Mouse (Mus musculus): ENCODE data around the gene Rorc. TPM values are rescaled to one million over a fixed set of nuclear protein-coding genes. Genes with fewer than 3 reads are reported as not detected.

The Rorc gene
- polyA plus RNA-seq, 1 experiment from 2014 or later, result 0.14 TPM

DNA sequence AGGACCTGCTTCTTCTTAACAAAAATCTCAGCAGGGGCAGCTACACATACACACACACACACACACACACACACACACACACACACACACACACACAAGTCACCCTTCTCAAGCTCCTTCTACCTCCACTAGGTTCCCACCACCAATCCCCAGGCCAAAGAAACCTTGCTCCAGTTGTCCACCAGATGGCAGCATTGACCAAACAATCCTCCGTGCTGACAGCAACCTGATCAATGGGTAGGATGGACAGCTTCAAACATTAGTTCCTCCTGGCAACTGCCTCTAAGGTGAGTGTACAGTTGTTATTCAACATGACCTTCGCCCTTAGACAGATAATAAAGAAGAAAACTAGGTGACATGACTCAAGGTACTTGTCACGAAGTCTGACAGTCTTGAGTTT is 5.8 kb upstream of the Rorc start:
- no peak overlapping the region for H3K4me3 ChIP-seq
- no peaks in the 10 kb centered on the region for H3K36me3 ChIP-seq
- peak; percentile 85 for DNase-seq (ENCODE audit: low spot score)
- peaks cover 4% of the 10 kb centered on the region; the same call in 1 of the 2 replicates for H3K9me3 ChIP-seq (replicated peaks)
- peaks cover 25% of the 10 kb centered on the region for H3K4me1 ChIP-seq
- H3K27me3 ChIP-seq (ENCODE audit: low read depth, poor library complexity, severe bottlenecking), result peaks cover 54% of the 10 kb centered on the region
- WGBS, result 22% methylated on average over 3 of the region's 3 CpGs
- no peak overlapping the region for H3K27ac ChIP-seq (replicated peaks)

GRCm38 (mm10) chr3:94367511-94367910 is 5.1 kb upstream of the Rorc start:
- H3K4me3 ChIP-seq, result no peak overlapping the region
- WGBS, result 84% methylated on average over 6 of the region's 6 CpGs
- H3K4me1 ChIP-seq, result peaks cover 23% of the 10 kb centered on the region

GRCm38 (mm10) chr3:94368631-94369030 is 4.0 kb upstream of the Rorc start:
- DNase-seq (ENCODE audit: low spot score), result no peak
- 71% methylated on average over 6 of the region's 6 CpGs for WGBS
- no peak overlapping the region for H3K4me3 ChIP-seq
- no peaks in the 10 kb centered on the region for H3K36me3 ChIP-seq
- H3K27me3 ChIP-seq (ENCODE audit: low read depth, poor library complexity, severe bottlenecking), result peaks cover 54% of the 10 kb centered on the region
- peaks cover 28% of the 10 kb centered on the region for H3K4me1 ChIP-seq
- H3K27ac ChIP-seq (replicated peaks), result no peak overlapping the region
- H3K9me3 ChIP-seq (replicated peaks), result no peaks in the 10 kb centered on the region

More at GRCm38 (mm10) chr3:94367511-94367910, 5.1 kb upstream of the Rorc start:
- Histone ChIP-seq H3K36me3 (no peaks in the 10 kb centered on the region), H3K9me3 (replicated peaks) (peaks cover 4% of the 10 kb centered on the region; the same call in 1 of the 2 replicates), H3K27ac (replicated peaks) (no peak overlapping the region), H3K27me3 (ENCODE audit: low read depth, poor library complexity, severe bottlenecking) (peaks cover 54% of the 10 kb centered on the region)
- no peak for DNase-seq (ENCODE audit: low spot score)

DNA sequence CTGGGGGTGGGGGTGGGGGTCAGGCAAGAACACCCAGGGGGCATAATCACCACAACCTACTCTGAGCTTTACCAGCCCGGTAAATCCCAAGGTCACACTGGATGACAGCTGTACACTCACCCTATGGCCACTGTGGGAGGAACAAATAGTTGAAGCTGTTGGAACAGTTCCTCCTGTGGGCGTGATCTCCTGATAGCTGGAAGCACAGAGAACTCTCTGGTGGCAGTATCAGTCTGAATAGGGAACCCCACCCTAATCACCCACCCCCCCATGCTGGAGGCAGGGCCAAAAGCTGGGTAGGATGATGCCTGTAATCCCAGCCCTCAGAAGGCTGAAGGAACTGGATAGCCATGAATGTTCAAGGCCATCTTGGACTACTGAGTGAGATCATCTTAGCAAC is 2.9 kb upstream of the Rorc start:
- 61% methylated on average over 2 of the region's 2 CpGs for WGBS
- no peaks in the 10 kb centered on the region for H3K9me3 ChIP-seq (replicated peaks)
- DNase-seq (ENCODE audit: low spot score), result no peak
- no peak overlapping the region for H3K4me3 ChIP-seq
- no peak overlapping the region for H3K27ac ChIP-seq (replicated peaks)
- peaks cover 28% of the 10 kb centered on the region for H3K4me1 ChIP-seq
- H3K27me3 ChIP-seq (ENCODE audit: low read depth, poor library complexity, severe bottlenecking), result peaks cover 53% of the 10 kb centered on the region
- no peaks in the 10 kb centered on the region for H3K36me3 ChIP-seq

DNA sequence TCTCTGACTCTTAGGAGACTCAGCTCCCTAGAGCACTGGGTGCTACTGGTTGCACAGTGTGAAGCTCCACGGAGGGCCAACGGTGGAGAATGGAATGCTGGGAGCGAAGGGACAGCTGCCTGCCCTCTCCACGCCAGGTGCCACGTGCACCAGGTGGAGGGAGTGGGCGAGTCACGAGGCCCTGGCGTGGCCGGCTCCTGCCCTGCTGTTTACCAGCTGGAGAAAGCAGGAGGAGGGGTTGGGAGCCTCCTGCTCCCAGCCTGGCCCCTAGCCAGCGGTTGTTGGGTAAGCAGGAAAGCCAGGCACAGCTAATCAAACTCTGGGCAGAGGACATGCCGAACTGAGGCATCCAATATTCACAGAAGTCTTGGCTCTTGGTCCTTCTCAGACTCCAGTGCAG is 957 bp upstream of the Rorc start:
- no peak overlapping the region for H3K4me3 ChIP-seq
- no peaks in the 10 kb centered on the region for H3K9me3 ChIP-seq (replicated peaks)
- no peak for DNase-seq (ENCODE audit: low spot score)
- no peaks in the 10 kb centered on the region for H3K36me3 ChIP-seq
- peaks cover 45% of the 10 kb centered on the region for H3K27me3 ChIP-seq (ENCODE audit: low read depth, poor library complexity, severe bottlenecking)
- 4% methylated on average over 11 of the region's 11 CpGs for WGBS
- 0 out of 2 replicates have a peak overlapping the region, but pooled peaks have one; percentile 28 for H3K27ac ChIP-seq (replicated peaks)
- H3K4me1 ChIP-seq, result peaks cover 28% of the 10 kb centered on the region

DNA sequence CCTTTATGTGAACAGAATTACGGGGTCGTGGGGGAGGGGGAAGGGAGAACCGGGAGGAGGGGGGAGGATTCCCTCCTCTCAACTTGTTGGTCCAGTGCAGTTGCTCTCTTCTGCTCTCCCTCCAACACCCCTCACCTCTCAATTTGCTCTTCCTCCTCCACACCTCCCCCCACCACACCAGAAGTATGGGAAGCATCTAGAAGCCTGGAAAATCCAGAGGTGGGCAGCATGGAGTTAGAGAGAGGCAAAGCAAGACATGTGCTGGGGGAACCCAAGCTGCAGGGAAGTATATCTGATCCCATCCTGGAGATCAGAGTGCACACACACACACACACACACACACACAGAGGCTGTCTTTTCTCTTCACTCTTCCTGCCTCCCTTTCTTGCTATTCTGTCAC is 556 bp upstream of the Rorc start:
- H3K27me3 ChIP-seq (ENCODE audit: low read depth, poor library complexity, severe bottlenecking), result peaks cover 44% of the 10 kb centered on the region
- H3K27ac ChIP-seq (replicated peaks), result 0 out of 2 replicates have a peak overlapping the region, but pooled peaks have one; percentile 28
- DNase-seq (ENCODE audit: low spot score), result no peak
- H3K4me3 ChIP-seq, result no peak overlapping the region
- H3K4me1 ChIP-seq, result peaks cover 28% of the 10 kb centered on the region
- H3K9me3 ChIP-seq (replicated peaks), result no peaks in the 10 kb centered on the region
- H3K36me3 ChIP-seq, result no peaks in the 10 kb centered on the region
- WGBS, result 3% methylated on average over 3 of the region's 3 CpGs

DNA sequence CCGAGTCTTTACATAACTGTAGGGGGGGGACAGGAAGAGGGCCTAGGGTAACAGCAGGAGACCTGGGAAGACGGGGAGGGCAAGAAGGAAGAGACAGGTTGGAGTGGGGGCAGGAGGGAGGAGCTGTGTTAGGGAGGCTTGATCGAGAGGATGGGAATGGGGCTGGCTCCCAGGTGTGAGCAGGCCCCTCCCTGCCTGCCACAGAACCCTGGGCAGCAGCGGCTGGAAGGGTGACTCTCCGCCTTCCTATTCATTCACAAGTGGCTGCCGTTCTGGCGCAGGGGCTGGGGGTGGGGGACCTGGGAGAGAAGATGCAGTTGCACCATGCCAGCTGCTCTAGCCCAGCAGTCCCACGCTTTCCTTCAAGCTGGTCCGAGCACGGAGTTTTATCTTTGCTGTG is 496 bp downstream of the Rorc start:
- DNase-seq (ENCODE audit: low spot score), result no peak
- 3% methylated on average over 10 of the region's 10 CpGs for WGBS
- peak overlapping the region; percentile 58 for H3K27ac ChIP-seq (replicated peaks)
- peaks cover 44% of the 10 kb centered on the region for H3K27me3 ChIP-seq (ENCODE audit: low read depth, poor library complexity, severe bottlenecking)
- no peaks in the 10 kb centered on the region for H3K9me3 ChIP-seq (replicated peaks)
- peaks cover 32% of the 10 kb centered on the region for H3K4me1 ChIP-seq
- peak overlapping the region; percentile 39 for H3K4me3 ChIP-seq
- no peaks in the 10 kb centered on the region for H3K36me3 ChIP-seq

- Histone ChIP-seq H3K4me3 (peak overlapping the region; percentile 39), H3K27me3 (ENCODE audit: low read depth, poor library complexity, severe bottlenecking) (peaks cover 44% of the 10 kb centered on the region), H3K36me3 (no peaks in the 10 kb centered on the region), H3K9me3 (replicated peaks) (no peaks in the 10 kb centered on the region), H3K4me1 (peaks cover 32% of the 10 kb centered on the region), H3K27ac (replicated peaks) (peak overlapping the region; percentile 58; the same call in 1 of the 2 replicates)
- 3% methylated on average over 5 of the region's 5 CpGs for WGBS
- no peak for DNase-seq (ENCODE audit: low spot score)
Observed at GRCm38 (mm10) chr3:94373597-94374011, 1.0 kb downstream of the Rorc start.

DNA sequence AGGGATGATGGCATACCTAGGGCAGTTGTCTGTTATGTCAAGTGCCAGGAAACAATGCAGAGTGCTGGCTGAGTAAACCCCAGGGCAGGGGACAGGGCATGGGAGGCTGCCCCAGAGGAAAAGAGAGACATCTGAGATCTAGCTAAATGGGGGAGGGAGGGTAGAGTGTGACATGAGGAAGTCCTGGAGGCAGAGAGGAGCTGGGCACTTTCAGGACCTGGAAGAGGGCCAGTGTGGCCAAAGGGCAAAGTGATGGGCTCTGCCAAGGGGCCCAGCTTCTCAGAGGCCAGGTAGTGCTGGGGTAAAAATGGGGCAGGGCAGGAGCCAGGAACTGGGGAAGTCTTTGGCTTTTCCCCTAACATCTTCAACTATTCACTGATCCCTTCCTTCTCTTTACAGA is 2.0 kb downstream of the Rorc start:
- Histone ChIP-seq H3K9me3 (replicated peaks) (no peaks in the 10 kb centered on the region), H3K36me3 (no peaks in the 10 kb centered on the region), H3K27me3 (ENCODE audit: low read depth, poor library complexity, severe bottlenecking) (peaks cover 44% of the 10 kb centered on the region), H3K4me3 (no peak overlapping the region), H3K4me1 (peaks cover 33% of the 10 kb centered on the region), H3K27ac (replicated peaks) (no peak overlapping the region)
- no peak for DNase-seq (ENCODE audit: low spot score)

DNA sequence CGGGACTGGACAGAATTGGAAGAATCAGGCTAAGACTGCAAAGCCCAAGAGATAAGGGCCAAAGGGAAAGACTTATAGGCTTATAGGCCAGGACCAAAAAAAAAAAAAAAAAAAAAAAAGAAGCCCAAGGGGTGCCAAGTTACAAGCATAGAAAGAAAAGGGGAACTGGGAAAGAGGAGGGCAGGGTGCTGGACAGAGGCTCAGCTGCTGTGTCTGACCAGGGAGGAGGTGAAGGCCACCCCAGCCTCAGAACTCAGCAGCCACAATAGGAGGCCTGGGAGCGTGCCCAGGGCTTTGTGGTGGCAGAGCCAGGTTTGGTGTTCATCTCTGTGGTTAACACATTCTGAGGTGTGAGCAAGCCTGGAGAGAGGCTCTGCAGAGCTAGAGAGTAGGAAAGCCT is 2.6 kb downstream of the Rorc start:
- Histone ChIP-seq H3K27me3 (ENCODE audit: low read depth, poor library complexity, severe bottlenecking) (peaks cover 44% of the 10 kb centered on the region), H3K4me1 (peaks cover 38% of the 10 kb centered on the region), H3K36me3 (no peaks in the 10 kb centered on the region), H3K4me3 (no peak overlapping the region), H3K27ac (replicated peaks) (no peak overlapping the region), H3K9me3 (replicated peaks) (no peaks in the 10 kb centered on the region)
- 78% methylated on average over 2 of the region's 2 CpGs for WGBS
- no peak for DNase-seq (ENCODE audit: low spot score)

DNA sequence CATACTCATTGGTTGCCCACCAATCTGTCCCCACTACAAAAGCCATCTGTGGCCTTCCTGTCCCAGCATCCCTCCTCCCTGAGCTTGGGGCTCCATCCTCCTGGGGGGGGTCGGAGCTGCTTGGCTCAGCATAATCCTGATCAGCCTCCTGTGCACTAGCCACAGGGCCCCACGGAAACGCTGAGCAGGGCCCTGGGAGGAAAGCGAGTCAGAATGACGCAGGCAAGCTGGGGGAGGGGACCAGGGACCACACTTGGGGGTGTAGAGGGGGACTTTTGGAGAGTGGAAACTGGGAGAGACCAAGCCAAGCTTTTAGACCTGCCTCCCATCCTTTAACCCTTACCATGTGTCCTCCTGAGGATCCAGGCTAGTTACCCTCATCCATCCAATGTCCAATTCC is 3.3 kb downstream of the Rorc start:
- Histone ChIP-seq H3K9me3 (replicated peaks) (no peaks in the 10 kb centered on the region), H3K27me3 (ENCODE audit: low read depth, poor library complexity, severe bottlenecking) (peaks cover 44% of the 10 kb centered on the region), H3K4me3 (no peak overlapping the region), H3K36me3 (no peaks in the 10 kb centered on the region), H3K4me1 (peaks cover 42% of the 10 kb centered on the region), H3K27ac (replicated peaks) (no peak overlapping the region)
- no peak for DNase-seq (ENCODE audit: low spot score)
- 49% methylated on average over 5 of the region's 5 CpGs for WGBS

GRCm38 (mm10) chr3:94377028-94377923 is 4.7 kb downstream of the Rorc start:
- H3K4me3 ChIP-seq, result no peak overlapping the region
- H3K9me3 ChIP-seq (replicated peaks), result no peaks in the 10 kb centered on the region
- peaks cover 33% of the 10 kb centered on the region for H3K4me1 ChIP-seq
- 15% methylated on average over 13 of the region's 13 CpGs for WGBS
- peaks cover 35% of the 10 kb centered on the region for H3K27me3 ChIP-seq (ENCODE audit: low read depth, poor library complexity, severe bottlenecking)
- H3K36me3 ChIP-seq, result no peaks in the 10 kb centered on the region
- H3K27ac ChIP-seq (replicated peaks), result no peak overlapping the region
- DNase-seq (ENCODE audit: low spot score), result no peak

DNA sequence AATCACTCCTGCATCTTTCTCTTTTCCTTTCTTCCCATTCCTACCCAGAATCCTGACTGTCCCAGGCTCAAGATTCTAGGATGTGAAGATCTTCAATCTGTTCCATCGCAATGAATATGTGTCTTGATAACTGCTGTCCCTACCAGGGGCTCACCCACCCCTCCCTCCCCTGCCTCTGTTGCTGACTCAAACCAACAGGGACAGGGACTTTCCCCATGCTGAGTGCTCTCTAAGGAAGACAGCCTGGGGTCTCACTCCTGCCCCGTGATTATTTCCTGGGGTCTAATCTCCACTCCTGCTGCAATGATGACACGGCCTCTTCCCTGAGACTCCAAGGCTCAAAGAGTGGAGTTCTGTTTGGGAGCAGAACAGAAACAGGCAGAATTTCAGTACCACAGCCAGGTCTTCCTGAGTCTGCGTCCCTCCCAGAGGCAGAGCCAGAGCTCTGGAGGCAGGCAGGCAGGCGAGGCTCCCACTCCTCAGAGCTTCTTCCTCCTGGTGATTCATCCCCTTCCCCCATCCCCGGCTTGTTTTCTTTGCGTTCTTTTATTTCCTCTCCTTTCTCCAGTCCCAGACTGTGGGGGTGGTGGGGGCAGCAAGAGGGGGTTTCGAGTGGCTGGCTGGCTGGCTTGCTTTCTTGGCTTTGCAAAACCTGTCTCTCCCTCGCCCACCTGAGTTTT is 7.4 kb downstream of the Rorc start:
- WGBS, result 22% methylated on average over 9 of the region's 9 CpGs
- no peak for DNase-seq (ENCODE audit: low spot score)
- no peaks in the 10 kb centered on the region for H3K9me3 ChIP-seq (replicated peaks)
- no peak overlapping the region for H3K4me3 ChIP-seq
- no peak overlapping the region for H3K27ac ChIP-seq (replicated peaks)
- peaks cover 9% of the 10 kb centered on the region for H3K27me3 ChIP-seq (ENCODE audit: low read depth, poor library complexity, severe bottlenecking)
- H3K36me3 ChIP-seq, result no peaks in the 10 kb centered on the region
- peaks cover 14% of the 10 kb centered on the region for H3K4me1 ChIP-seq

Data from midbrain, embryonic 10.5 days (tissue).